Mouse (Mus musculus): ENCODE measurements around the gene Lonp2. TPM values are rescaled to one million over a fixed set of nuclear protein-coding genes. Genes with fewer than 3 reads are reported as not detected.

Gene Lonp2
- polyA plus RNA-seq, 1 experiment from 2014 or later = 93.5 TPM

DNA sequence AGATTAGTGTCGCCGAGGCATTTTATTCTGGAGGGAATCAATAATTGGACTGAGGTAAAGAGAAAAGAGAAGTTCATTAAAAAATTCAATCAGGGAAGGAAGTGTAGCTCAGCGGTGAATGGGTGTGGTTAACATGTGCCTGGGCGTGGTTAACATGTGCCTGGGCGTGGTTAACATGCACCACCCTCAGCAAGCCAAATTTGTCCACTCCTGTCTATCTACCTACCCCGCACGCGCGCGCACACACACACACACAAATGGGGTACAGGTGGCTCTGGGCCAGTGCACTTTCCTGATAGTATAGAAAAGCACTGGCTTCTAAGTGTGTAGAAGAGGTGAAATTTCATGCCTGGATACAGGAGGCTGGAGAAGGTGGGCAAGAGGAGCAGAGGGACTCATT lies 141.3 kb downstream of the Lonp2 start:
- no peak for ATAC-seq
- H3K27ac ChIP-seq (ENCODE audit: low read depth, low read length) = no peak overlapping the region
- no peaks in the 10 kb centered on the region for H3K36me3 ChIP-seq (ENCODE audit: control insufficient read depth, insufficient read depth, low read length)
- 90% methylated on average over 10 of the region's 10 CpGs for WGBS
- no peak overlapping the region for H3K9ac ChIP-seq (ENCODE audit: low read depth, low read length)
- H3K27me3 ChIP-seq (replicated peaks; ENCODE audit: control insufficient read depth, insufficient read depth, low read length) = no peaks in the 10 kb centered on the region
- no peaks in the 10 kb centered on the region for H3K4me1 ChIP-seq (ENCODE audit: control insufficient read depth, insufficient read depth, low read depth, low read length)
- H3K4me3 ChIP-seq (ENCODE audit: low read length) = no peak overlapping the region
- no peak overlapping the region for H3K4me2 ChIP-seq (ENCODE audit: low read length)
- no peaks in the 10 kb centered on the region for H3K9me3 ChIP-seq (ENCODE audit: control insufficient read depth, low read length)

GRCm38 (mm10) chr8:86765669-86766068 lies 141.8 kb downstream of the Lonp2 start:
- WGBS = 90% methylated on average over 8 of the region's 8 CpGs
- H3K27ac ChIP-seq (ENCODE audit: low read depth, low read length) = no peak overlapping the region
- H3K4me1 ChIP-seq (ENCODE audit: control insufficient read depth, insufficient read depth, low read depth, low read length) = no peaks in the 10 kb centered on the region
- no peak overlapping the region for H3K4me2 ChIP-seq (ENCODE audit: low read length)
- ATAC-seq = no peak
- no peaks in the 10 kb centered on the region for H3K9me3 ChIP-seq (ENCODE audit: control insufficient read depth, low read length)
- H3K9ac ChIP-seq (ENCODE audit: low read depth, low read length) = no peak overlapping the region
- H3K36me3 ChIP-seq (ENCODE audit: control insufficient read depth, insufficient read depth, low read length) = no peaks in the 10 kb centered on the region
- H3K27me3 ChIP-seq (replicated peaks; ENCODE audit: control insufficient read depth, insufficient read depth, low read length) = no peaks in the 10 kb centered on the region
- H3K4me3 ChIP-seq (ENCODE audit: low read length) = no peak overlapping the region

DNA sequence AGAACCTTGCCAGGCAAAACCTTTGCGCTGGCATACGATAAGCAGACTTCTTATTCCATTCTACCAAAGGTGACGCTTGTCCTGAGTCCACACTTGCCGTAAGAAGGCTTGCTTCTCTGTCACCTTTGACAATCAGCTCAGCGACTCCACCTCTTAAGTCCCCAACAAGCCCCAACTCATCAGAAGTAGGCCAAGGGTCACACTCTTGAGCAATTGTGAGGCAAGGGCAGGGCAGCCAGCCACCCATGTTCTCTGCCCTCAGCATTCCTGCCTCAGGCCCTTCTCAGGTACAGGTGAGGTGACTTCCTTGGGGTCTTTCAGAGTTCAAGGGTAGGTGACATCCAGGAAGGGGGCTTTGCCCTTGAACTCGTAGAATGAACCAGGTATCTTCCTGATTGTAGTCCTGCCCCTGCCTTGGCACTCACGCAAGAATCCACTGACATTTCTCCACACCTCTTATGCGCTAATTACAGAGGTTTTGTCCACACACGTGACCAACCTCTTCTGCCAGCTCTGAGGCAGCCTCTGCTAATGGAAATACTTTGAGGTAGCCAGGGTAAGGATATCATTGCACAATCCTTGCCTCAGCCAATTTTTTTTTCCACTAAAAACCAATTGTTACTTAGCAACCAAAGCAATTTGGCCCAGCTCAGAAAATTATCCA lies 142.8 kb downstream of the Lonp2 start:
- ATAC-seq = 0 out of 2 replicates have a peak, but pooled peaks have one; percentile 45

DNA sequence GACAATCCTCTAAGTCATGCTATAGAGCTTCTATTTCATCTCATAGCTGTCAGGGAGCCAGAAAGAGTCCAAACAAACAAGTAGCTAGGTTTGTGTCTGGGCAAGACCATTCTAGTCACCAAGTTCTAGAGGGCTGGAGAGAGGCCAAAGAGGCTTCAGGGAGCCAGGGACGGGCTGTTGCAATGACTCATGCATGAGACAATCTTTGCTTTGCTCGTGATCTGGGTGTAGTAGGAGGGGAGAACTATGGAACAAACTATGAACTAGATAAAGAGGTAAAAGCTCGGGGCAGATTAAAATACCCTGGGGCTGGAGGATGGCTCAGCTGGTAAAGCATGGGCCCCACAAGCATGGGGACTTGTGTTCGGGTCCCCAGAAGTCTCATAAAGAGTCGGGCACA lies 144.7 kb downstream of the Lonp2 start:
- no peak overlapping the region for H3K27ac ChIP-seq (ENCODE audit: low read depth, low read length)
- no peak for ATAC-seq
- H3K4me2 ChIP-seq (ENCODE audit: low read length) = no peak overlapping the region
- no peaks in the 10 kb centered on the region for H3K4me1 ChIP-seq (ENCODE audit: control insufficient read depth, insufficient read depth, low read depth, low read length)
- no peaks in the 10 kb centered on the region for H3K9me3 ChIP-seq (ENCODE audit: control insufficient read depth, low read length)
- H3K9ac ChIP-seq (ENCODE audit: low read depth, low read length) = no peak overlapping the region
- H3K4me3 ChIP-seq (ENCODE audit: low read length) = no peak overlapping the region
- WGBS = 81% methylated on average over 5 of the region's 5 CpGs
- no peaks in the 10 kb centered on the region for H3K36me3 ChIP-seq (ENCODE audit: control insufficient read depth, insufficient read depth, low read length)
- H3K27me3 ChIP-seq (replicated peaks; ENCODE audit: control insufficient read depth, insufficient read depth, low read length) = no peaks in the 10 kb centered on the region

More for the DNA sequence above, 142.8 kb downstream of the Lonp2 start:
- no peak overlapping the region for H3K4me2 ChIP-seq (ENCODE audit: low read length)
- H3K27ac ChIP-seq (ENCODE audit: low read depth, low read length) = no peak overlapping the region
- H3K9me3 ChIP-seq (ENCODE audit: control insufficient read depth, low read length) = no peaks in the 10 kb centered on the region
- no peaks in the 10 kb centered on the region for H3K27me3 ChIP-seq (replicated peaks; ENCODE audit: control insufficient read depth, insufficient read depth, low read length)
- H3K4me1 ChIP-seq (ENCODE audit: control insufficient read depth, insufficient read depth, low read depth, low read length) = no peaks in the 10 kb centered on the region
- 83% methylated on average over 9 of the region's 9 CpGs for WGBS
- H3K4me3 ChIP-seq (ENCODE audit: low read length) = no peak overlapping the region
- H3K9ac ChIP-seq (ENCODE audit: low read depth, low read length) = no peak overlapping the region
- H3K36me3 ChIP-seq (ENCODE audit: control insufficient read depth, insufficient read depth, low read length) = no peaks in the 10 kb centered on the region

DNA sequence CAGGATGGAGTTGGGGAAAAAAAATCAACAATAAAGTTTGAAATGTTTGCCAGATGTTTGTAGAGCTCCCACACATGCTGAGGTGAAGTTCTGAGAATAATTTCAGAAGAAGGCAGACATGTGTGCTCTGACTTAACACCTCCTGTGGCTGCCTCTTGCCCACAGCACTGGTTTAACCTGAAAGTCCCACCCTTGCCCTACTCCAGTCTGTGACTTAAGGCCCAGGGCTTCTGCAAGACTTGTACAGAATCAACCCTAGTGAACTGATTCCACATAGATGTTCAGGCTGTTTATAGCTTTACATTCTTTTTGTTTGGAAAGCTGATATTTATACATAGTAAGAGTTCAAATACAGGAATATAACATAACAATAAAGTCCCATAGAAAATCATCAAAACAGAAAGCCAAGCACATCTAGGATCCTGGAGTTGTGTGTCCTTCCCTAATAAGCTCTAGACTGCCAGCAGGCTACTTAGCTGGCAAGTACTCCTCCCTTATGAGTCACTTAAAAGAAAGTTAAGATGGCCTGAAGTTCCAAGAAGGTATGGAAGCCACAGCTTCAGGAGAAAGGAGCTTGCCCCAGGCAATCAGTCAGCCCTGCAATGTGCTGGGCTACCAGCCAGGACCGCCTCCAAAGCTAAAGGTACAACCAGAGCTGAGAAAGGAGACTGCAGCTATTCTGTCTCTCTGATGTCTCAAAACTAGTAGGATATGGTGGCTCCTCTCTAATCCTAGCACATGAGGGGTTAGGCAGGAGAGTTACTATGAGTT lies 146.3 kb downstream of the Lonp2 start:
- Histone ChIP-seq H3K9me3 (ENCODE audit: control insufficient read depth, low read length) (no peaks in the 10 kb centered on the region), H3K4me3 (ENCODE audit: low read length) (no peak overlapping the region), H3K4me1 (ENCODE audit: control insufficient read depth, insufficient read depth, low read depth, low read length) (no peaks in the 10 kb centered on the region), H3K27me3 (replicated peaks; ENCODE audit: control insufficient read depth, insufficient read depth, low read length) (no peaks in the 10 kb centered on the region), H3K36me3 (ENCODE audit: control insufficient read depth, insufficient read depth, low read length) (no peaks in the 10 kb centered on the region), H3K27ac (ENCODE audit: low read depth, low read length) (no peak overlapping the region), H3K9ac (ENCODE audit: low read depth, low read length) (no peak overlapping the region), H3K4me2 (ENCODE audit: low read length) (no peak overlapping the region)
- 77% methylated on average over 1 of the region's 1 CpGs for WGBS
- ATAC-seq = no peak

Small RNA genes lying within 50 kb of the gene (microRNA-seq; reads per million reads assigned to microRNA genes)
- not detected for gene Gm44348

Other genes with a start within 250 kb of the Lonp2 start
- gene Abcc12, start 43.4 kb upstream of the Lonp2 start, polyA plus RNA-seq (2015; fragmentation: Nextera tagmentation; extraction: Ambion mirVana) = 0.20 and 0.26 TPM in 2 replicates
- 3.4 and 5.6 TPM in 2 replicates for gene Gm10638, start 121.7 kb downstream of the Lonp2 start, polyA plus RNA-seq (2015; fragmentation: Nextera tagmentation; extraction: Ambion mirVana)
- 52.4 and 59.8 TPM in 2 replicates for gene Siah1a, start 121.9 kb downstream of the Lonp2 start, polyA plus RNA-seq (2015; fragmentation: Nextera tagmentation; extraction: Ambion mirVana)

All from hindbrain, embryonic 16.5 days (tissue).